Mouse (Mus musculus) small intestine, adult 2 months (tissue): ENCODE results near the gene Gdf9. TPM values are rescaled to one million over a fixed set of nuclear protein-coding genes. Genes with fewer than 3 reads are reported as not detected.
A peak's percentile ranks its signal among the peaks of the same experiment; 100 is the strongest.

Experiments
- H3K27ac ChIP-seq: fragments of 200-500 bp; 2 replicates; pipeline ENCODE4 v1.5.1; 2012; ENCODE audit warnings: low read depth, low read length, control low read depth, inconsistent platforms; ENCODE audit not compliant: insufficient read depth
- H3K27me3 ChIP-seq: fragments of 200-500 bp; 2 replicates; pipeline ENCODE4 v1.6.1; 2012; ENCODE audit warnings: mild to moderate bottlenecking, moderate library complexity, low read length, inconsistent platforms; ENCODE audit not compliant: control insufficient read depth, insufficient read depth
- H3K36me3 ChIP-seq: fragments of 200-500 bp; 2 replicates; pipeline ENCODE4 v1.6.1; 2012; ENCODE audit warnings: mild to moderate bottlenecking, low read length, control low read depth, inconsistent platforms; ENCODE audit not compliant: control insufficient read depth, insufficient read depth
- H3K4me1 ChIP-seq: fragments of 200-500 bp; 2 replicates; pipeline ENCODE4 v1.6.1; 2012; ENCODE audit warnings: low read length, inconsistent platforms, mixed read lengths; ENCODE audit not compliant: control insufficient read depth, insufficient read depth, insufficient read length
- H3K4me3 ChIP-seq: fragments of 200-500 bp; 2 replicates; pipeline ENCODE4 v1.5.1; 2012; ENCODE audit warnings: low read depth, mild to moderate bottlenecking, control low read depth, inconsistent platforms, low read length, moderate library complexity
- CTCF ChIP-seq: fragments of 200-500 bp; IDR thresholded peaks from 2 replicates; pipeline ENCODE4 v1.5.1; 2012; ENCODE audit warnings: low read depth, mild to moderate bottlenecking, control low read depth, inconsistent platforms, low read length, moderate library complexity, mixed read lengths; ENCODE audit not compliant: insufficient replicate concordance, insufficient read length; ENCODE audit errors: extremely low read depth
- POLR2A ChIP-seq: fragments of 200-500 bp; IDR thresholded peaks from 2 replicates; pipeline ENCODE4 v1.6.1; 2012; ENCODE audit warnings: low read depth, mild to moderate bottlenecking, control low read depth, inconsistent platforms, low read length, moderate library complexity
- WGBS: fragments of 180-500 bp; shearing (Covaris S2); methylation state at CpG from one replicate; pipeline ENCODE4 v1.1.7; 2018; 5-methylcytosine and 5-hydroxymethylcytosine counted together
- polyA plus RNA-seq: library from polyadenylated mRNA; depleted of rRNA; stranded (reverse); fragments of >200 nt; gene quantifications from 2 replicates; pipeline ENCODE4 v1.2.3, GENCODE M21; 2012

Gdf9 gene
- polyA plus RNA-seq, 1 experiment = 1.3 TPM

- H3K4me3 ChIP-seq = no peak overlapping the region
- WGBS = 88% methylated on average over 13 of the region's 13 CpGs
- no peaks in the 10 kb centered on the region for H3K27me3 ChIP-seq
- peaks cover 21% of the 10 kb centered on the region; the same call in 1 of the 2 replicates for H3K4me1 ChIP-seq
- no peak overlapping the region for H3K27ac ChIP-seq
- TF ChIP-seq POLR2A (no peak), CTCF (no peak)
- H3K36me3 ChIP-seq = no peaks in the 10 kb centered on the region
These were observed 14.7 kb downstream of the Gdf9 start for GRCm38 (mm10) chr11:53445562-53445961.

- no peaks in the 10 kb centered on the region for H3K27me3 ChIP-seq
- no peaks in the 10 kb centered on the region for H3K36me3 ChIP-seq
- peaks cover 28% of the 10 kb centered on the region; the same call in 1 of the 2 replicates for H3K4me1 ChIP-seq
- no peak overlapping the region for H3K27ac ChIP-seq
- 87% methylated on average over 13 of the region's 13 CpGs for WGBS
- H3K4me3 ChIP-seq = no peak overlapping the region
- TF ChIP-seq POLR2A = no peak
These were observed 15.4 kb downstream of the Gdf9 start for GRCm38 (mm10) chr11:53446183-53446582.

GRCm38 (mm10) chr11:53447996-53448395 lies 17.2 kb downstream of the Gdf9 start:
- peaks cover 29% of the 10 kb centered on the region; the same call in 1 of the 2 replicates for H3K4me1 ChIP-seq
- no peaks in the 10 kb centered on the region for H3K36me3 ChIP-seq
- no peak overlapping the region for H3K27ac ChIP-seq
- H3K4me3 ChIP-seq = no peak overlapping the region
- TF ChIP-seq POLR2A (no peak), CTCF (no peak)
- no peaks in the 10 kb centered on the region for H3K27me3 ChIP-seq
- WGBS = 82% methylated on average over 8 of the region's 8 CpGs

GRCm38 (mm10) chr11:53448529-53448928 lies 17.7 kb downstream of the Gdf9 start:
- Histone ChIP-seq H3K27ac (no peak overlapping the region), H3K36me3 (no peaks in the 10 kb centered on the region), H3K4me1 (peaks cover 33% of the 10 kb centered on the region; the same call in 1 of the 2 replicates), H3K4me3 (no peak overlapping the region), H3K27me3 (no peaks in the 10 kb centered on the region)
- TF ChIP-seq POLR2A = no peak
- 41% methylated on average over 1 of the region's 1 CpGs for WGBS

- peak overlapping the region; percentile 91 for H3K27ac ChIP-seq
- H3K27me3 ChIP-seq = no peaks in the 10 kb centered on the region
- H3K4me1 ChIP-seq = peaks cover 36% of the 10 kb centered on the region; the same call in 1 of the 2 replicates
- WGBS = 10% methylated on average over 15 of the region's 15 CpGs
- no peaks in the 10 kb centered on the region for H3K36me3 ChIP-seq
- no peak for TF ChIP-seq CTCF
- TF ChIP-seq POLR2A = no peak
- peak overlapping the region; percentile 37 for H3K4me3 ChIP-seq
These were observed 19.4 kb downstream of the Gdf9 start for GRCm38 (mm10) chr11:53450070-53450705.

- 17% methylated on average over 2 of the region's 2 CpGs for WGBS
These were observed 20.5 kb downstream of the Gdf9 start for GRCm38 (mm10) chr11:53451361-53451760.

GRCm38 (mm10) chr11:53452396-53452795 lies 21.6 kb downstream of the Gdf9 start:
- no peak for TF ChIP-seq CTCF
- TF ChIP-seq POLR2A = no peak
- no peaks in the 10 kb centered on the region for H3K36me3 ChIP-seq
- no peak overlapping the region for H3K27ac ChIP-seq
- 93% methylated on average over 9 of the region's 9 CpGs for WGBS
- H3K4me1 ChIP-seq = peaks cover 36% of the 10 kb centered on the region; the same call in 1 of the 2 replicates
- no peaks in the 10 kb centered on the region for H3K27me3 ChIP-seq
- H3K4me3 ChIP-seq = no peak overlapping the region

More at GRCm38 (mm10) chr11:53451361-53451760, 20.5 kb downstream of the Gdf9 start:
- Histone ChIP-seq H3K36me3 (no peaks in the 10 kb centered on the region), H3K4me1 (peaks cover 36% of the 10 kb centered on the region; the same call in 1 of the 2 replicates), H3K4me3 (no peak overlapping the region), H3K27ac (peak overlapping the region; percentile 91), H3K27me3 (no peaks in the 10 kb centered on the region)
- TF ChIP-seq CTCF = no peak
- TF ChIP-seq POLR2A = no peak
